Mouse (Mus musculus) forebrain, embryonic 12.5 days (tissue): ENCODE results near the gene Sec24d. TPM values are rescaled to one million over a fixed set of nuclear protein-coding genes. Genes with fewer than 3 reads are reported as not detected.
"Not testable (repeated sequence)": the region's sequence is repeated elsewhere in the genome, so short reads cannot be mapped to it uniquely, and the experiment has no call there.

Experiments used
- ATAC-seq: fragments of 200-750 bp; cut with Nextera tagmentation; 2 replicates; pipeline ENCODE4 v1.8.0; 2017; ENCODE audit warnings: moderate TSS enrichment; ENCODE audit not compliant: low FRiP score
- H3K27ac ChIP-seq: fragments of 300-500 bp; sonication (generic); 2 replicates; pipeline ENCODE4 v1.5.1; 2016; ENCODE audit warnings: mild to moderate bottlenecking
- H3K27me3 ChIP-seq: fragments of 300-500 bp; sonication (generic); 2 replicates; pipeline ENCODE4 v1.6.1; 2016; ENCODE audit warnings: mild to moderate bottlenecking
- H3K36me3 ChIP-seq: fragments of 300-500 bp; sonication (generic); replicated peaks from 2 replicates; pipeline ENCODE4 v1.6.1; 2016; ENCODE audit warnings: mild to moderate bottlenecking
- H3K4me1 ChIP-seq: fragments of 300-500 bp; sonication (generic); 2 replicates; pipeline ENCODE4 v1.6.1; 2016
- H3K4me2 ChIP-seq: fragments of 300-500 bp; sonication (generic); 2 replicates; pipeline ENCODE4 v1.6.1; 2016; ENCODE audit warnings: mild to moderate bottlenecking, moderate library complexity
- H3K4me3 ChIP-seq: fragments of 300-500 bp; sonication (generic); replicated peaks from 2 replicates; pipeline ENCODE4 v1.5.1; 2016; ENCODE audit warnings: mild to moderate bottlenecking
- H3K9ac ChIP-seq: fragments of 300-500 bp; sonication (generic); 2 replicates; pipeline ENCODE4 v1.6.1; 2016; ENCODE audit warnings: mild to moderate bottlenecking
- H3K9me3 ChIP-seq: fragments of 300-500 bp; sonication (generic); 2 replicates; pipeline ENCODE4 v1.6.1; 2016
- WGBS: fragments of 180-500 bp; shearing (Covaris S2); methylation state at CpG from one replicate; pipeline ENCODE4 v1.1.7; 2016; 5-methylcytosine and 5-hydroxymethylcytosine counted together
- polyA plus RNA-seq: library from polyadenylated mRNA; unstranded; fragments of >200 nt; fragmentation: Nextera tagmentation; extraction: Ambion mirVana; gene quantifications from 2 replicates; pipeline ENCODE4 v1.2.1, GENCODE M21; 2016

The Sec24d gene
- polyA plus RNA-seq, 1 experiment from 2014 or later, result 16.9 TPM

- WGBS, result 78% methylated on average over 2 of the region's 2 CpGs
- Histone ChIP-seq H3K36me3 (no peaks in the 10 kb centered on the region), H3K9me3 (no peaks in the 10 kb centered on the region), H3K4me1 (no peaks in the 10 kb centered on the region), H3K4me3 (no peak overlapping the region), H3K9ac (no peak overlapping the region), H3K27me3 (no peaks in the 10 kb centered on the region), H3K4me2 (no peak overlapping the region), H3K27ac (no peak overlapping the region)
- ATAC-seq, result no peak
Measured at GRCm38 (mm10) chr3:123351519-123351918, 84.3 kb downstream of the Sec24d start.

- no peak overlapping the region for H3K4me2 ChIP-seq
- WGBS, result 70% methylated on average over 6 of the region's 6 CpGs
- H3K36me3 ChIP-seq, result no peaks in the 10 kb centered on the region
- H3K9ac ChIP-seq, result no peak overlapping the region
- H3K27ac ChIP-seq, result no peak overlapping the region
- H3K27me3 ChIP-seq, result no peaks in the 10 kb centered on the region
- ATAC-seq, result 0 out of 2 replicates have a peak, but pooled peaks have one; percentile 9
- no peaks in the 10 kb centered on the region for H3K4me1 ChIP-seq
- no peaks in the 10 kb centered on the region for H3K9me3 ChIP-seq
- no peak overlapping the region for H3K4me3 ChIP-seq
Measured at GRCm38 (mm10) chr3:123353183-123353582, 85.9 kb downstream of the Sec24d start.

GRCm38 (mm10) chr3:123353661-123354060 lies 86.4 kb downstream of the Sec24d start:
- WGBS, result 90% methylated on average over 12 of the region's 12 CpGs
- Histone ChIP-seq H3K36me3 (no peaks in the 10 kb centered on the region), H3K9me3 (no peaks in the 10 kb centered on the region), H3K27ac (no peak overlapping the region), H3K9ac (no peak overlapping the region), H3K27me3 (no peaks in the 10 kb centered on the region), H3K4me1 (no peaks in the 10 kb centered on the region), H3K4me2 (no peak overlapping the region), H3K4me3 (no peak overlapping the region)
- ATAC-seq, result 0 out of 2 replicates have a peak, but pooled peaks have one; percentile 27

- H3K4me1 ChIP-seq, result no peaks in the 10 kb centered on the region
- H3K4me2 ChIP-seq, result no peak overlapping the region
- no peaks in the 10 kb centered on the region for H3K27me3 ChIP-seq
- no peak overlapping the region for H3K4me3 ChIP-seq
- 90% methylated on average over 9 of the region's 9 CpGs for WGBS
- H3K9ac ChIP-seq, result no peak overlapping the region
- ATAC-seq, result no peak
- H3K36me3 ChIP-seq, result no peaks in the 10 kb centered on the region
- no peak overlapping the region for H3K27ac ChIP-seq
- H3K9me3 ChIP-seq, result no peaks in the 10 kb centered on the region
Measured at GRCm38 (mm10) chr3:123354388-123354787, 87.1 kb downstream of the Sec24d start.

GRCm38 (mm10) chr3:123356377-123356991 lies 89.2 kb downstream of the Sec24d start:
- ATAC-seq, result no peak
- WGBS, result 90% methylated on average over 4 of the region's 4 CpGs
- Histone ChIP-seq H3K4me2 (no peak overlapping the region), H3K36me3 (no peaks in the 10 kb centered on the region), H3K27me3 (no peaks in the 10 kb centered on the region), H3K4me3 (no peak overlapping the region), H3K9ac (no peak overlapping the region), H3K4me1 (no peaks in the 10 kb centered on the region), H3K9me3 (no peaks in the 10 kb centered on the region), H3K27ac (no peak overlapping the region)

- H3K27me3 ChIP-seq, H3K4me3 ChIP-seq, H3K27ac ChIP-seq, H3K4me1 ChIP-seq, H3K9me3 ChIP-seq, H3K9ac ChIP-seq, H3K4me2 ChIP-seq, ATAC-seq: not testable (repeated sequence)
- peaks cover 39% of the 10 kb centered on the region for H3K36me3 ChIP-seq
- 90% methylated on average over 2 of the region's 2 CpGs for whole genome bisulfite sequencing
Measured at GRCm38 (mm10) chr3:123366820-123367219, 99.6 kb downstream of the Sec24d start.

- 90% methylated on average over 12 of the region's 12 CpGs for WGBS
- ATAC-seq, result no peak
- Histone ChIP-seq H3K4me3 (no peak overlapping the region), H3K27me3 (no peaks in the 10 kb centered on the region), H3K4me2 (no peak overlapping the region), H3K9ac (no peak overlapping the region), H3K27ac (no peak overlapping the region), H3K36me3 (peaks cover 43% of the 10 kb centered on the region), H3K4me1 (no peaks in the 10 kb centered on the region), H3K9me3 (no peaks in the 10 kb centered on the region)
Measured at GRCm38 (mm10) chr3:123369161-123369560, 101.9 kb downstream of the Sec24d start.

GRCm38 (mm10) chr3:123370927-123371326 lies 103.7 kb downstream of the Sec24d start:
- 96% methylated on average over 5 of the region's 5 CpGs for WGBS
- no peaks in the 10 kb centered on the region for H3K4me1 ChIP-seq
- no peak overlapping the region for H3K9ac ChIP-seq
- ATAC-seq, result no peak
- no peak overlapping the region for H3K4me2 ChIP-seq
- H3K36me3 ChIP-seq, result peaks cover 53% of the 10 kb centered on the region
- no peak overlapping the region for H3K27ac ChIP-seq
- no peak overlapping the region for H3K4me3 ChIP-seq
- H3K27me3 ChIP-seq, result no peaks in the 10 kb centered on the region
- no peaks in the 10 kb centered on the region for H3K9me3 ChIP-seq

GRCm38 (mm10) chr3:123371766-123372535 lies 104.7 kb downstream of the Sec24d start:
- peak; percentile 57 for ATAC-seq
- no peak overlapping the region for H3K27ac ChIP-seq
- H3K9me3 ChIP-seq, result no peaks in the 10 kb centered on the region
- no peaks in the 10 kb centered on the region for H3K4me1 ChIP-seq
- H3K4me3 ChIP-seq, result no peak overlapping the region
- H3K4me2 ChIP-seq, result no peak overlapping the region
- 31% methylated on average over 11 of the region's 11 CpGs for WGBS
- no peaks in the 10 kb centered on the region for H3K27me3 ChIP-seq
- no peak overlapping the region for H3K9ac ChIP-seq
- H3K36me3 ChIP-seq, result peaks cover 55% of the 10 kb centered on the region

GRCm38 (mm10) chr3:123376562-123376961 lies 109.3 kb downstream of the Sec24d start:
- no peak for ATAC-seq
- H3K36me3 ChIP-seq, result peaks cover 40% of the 10 kb centered on the region

GRCm38 (mm10) chr3:123384435-123384834 lies 117.2 kb downstream of the Sec24d start:
- Histone ChIP-seq H3K4me1 (peaks cover 15% of the 10 kb centered on the region), H3K27me3 (peaks cover 6% of the 10 kb centered on the region), H3K4me2 (peak overlapping the region; percentile 67), H3K27ac (no peak overlapping the region), H3K4me3 (peak overlapping the region; percentile 71), H3K36me3 (peaks cover 12% of the 10 kb centered on the region; the same call in 1 of the 2 replicates), H3K9ac (peak overlapping the region; percentile 71; the same call in 1 of the 2 replicates), H3K9me3 (no peaks in the 10 kb centered on the region)
- no peak for ATAC-seq
- WGBS, result 89% methylated on average over 7 of the region's 7 CpGs

More at GRCm38 (mm10) chr3:123376562-123376961, 109.3 kb downstream of the Sec24d start:
- 93% methylated on average over 3 of the region's 3 CpGs for WGBS
- H3K27me3 ChIP-seq, result no peaks in the 10 kb centered on the region
- no peak overlapping the region for H3K27ac ChIP-seq
- no peaks in the 10 kb centered on the region for H3K4me1 ChIP-seq
- no peak overlapping the region for H3K4me3 ChIP-seq
- no peaks in the 10 kb centered on the region for H3K9me3 ChIP-seq
- no peak overlapping the region for H3K9ac ChIP-seq
- no peak overlapping the region for H3K4me2 ChIP-seq

GRCm38 (mm10) chr3:123385118-123385485 lies 117.8 kb downstream of the Sec24d start:
- Histone ChIP-seq H3K4me1 (peaks cover 15% of the 10 kb centered on the region), H3K4me2 (peak overlapping the region; percentile 67), H3K9ac (peak overlapping the region; percentile 71), H3K4me3 (peak overlapping the region; percentile 71), H3K27me3 (peaks cover 6% of the 10 kb centered on the region), H3K36me3 (peaks cover 8% of the 10 kb centered on the region; the same call in 1 of the 2 replicates), H3K27ac (peak overlapping the region; percentile 94; the same call in 1 of the 2 replicates), H3K9me3 (no peaks in the 10 kb centered on the region)
- 9% methylated on average over 6 of the region's 6 CpGs for WGBS
- peak; percentile 7; the same call in 1 of the 2 replicates for ATAC-seq
